Mouse (Mus musculus) heart, adult 2 months (tissue): ENCODE measurements around the gene Pawr.

Source experiments
- CTCF ChIP-seq: fragments of 200-600 bp; IDR thresholded peaks from 2 replicates; pipeline ENCODE4 v1.8.1; 2022; ENCODE audit warnings: antibody characterized with exemption, mild to moderate bottlenecking, moderate library complexity
- POLR2A ChIP-seq: fragments of 200-500 bp; IDR thresholded peaks from 2 replicates; pipeline ENCODE4 v1.6.1; 2011; ENCODE audit warnings: mild to moderate bottlenecking, low read depth, low read length, control low read depth; ENCODE audit not compliant: insufficient read depth

DNA sequence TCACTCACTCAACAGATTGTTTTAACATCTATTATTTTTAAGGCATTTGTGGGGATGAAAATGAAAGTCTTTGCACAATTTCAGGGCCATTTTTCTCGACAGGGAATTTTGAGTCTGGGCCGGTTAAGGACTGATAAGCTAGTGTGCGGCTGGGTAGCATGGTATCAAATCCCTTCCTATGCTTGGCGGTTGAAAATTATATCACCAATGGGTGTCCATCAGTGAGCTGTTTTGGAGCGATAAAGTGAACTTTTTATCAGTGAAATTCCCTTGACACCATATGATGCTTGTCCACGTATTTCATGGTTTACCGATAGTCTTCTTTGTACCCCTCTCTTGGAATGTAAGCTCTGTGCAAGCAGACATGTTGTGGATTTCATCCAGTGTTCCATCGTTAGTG, 17.5 kb upstream of the Pawr start:
- no peak for TF ChIP-seq CTCF
- TF ChIP-seq POLR2A = no peak
